Mouse (Mus musculus): ENCODE data around the gene Agbl5.

DNA sequence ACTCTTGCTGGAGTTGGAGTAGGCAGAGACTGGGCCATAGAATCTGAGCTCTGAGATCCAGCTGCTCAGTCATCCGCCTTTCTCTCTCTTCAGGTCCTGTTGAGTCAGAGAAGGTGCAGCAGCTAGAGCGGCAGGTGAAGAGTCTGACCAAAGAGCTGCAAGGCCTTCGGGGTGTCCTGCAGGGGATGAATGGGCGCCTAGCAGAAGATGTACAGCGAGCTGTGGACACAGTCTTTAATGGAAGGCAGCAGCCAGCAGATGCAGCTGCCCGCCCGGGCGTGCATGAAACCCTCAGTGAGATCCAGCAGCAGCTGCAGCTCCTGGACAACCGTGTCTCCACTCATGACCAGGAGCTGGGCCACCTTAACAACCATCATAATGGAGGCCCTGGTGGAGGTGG lies 28.3 kb downstream of the Agbl5 start:
- no peak for TF ChIP-seq GATA1 (IDR thresholded peaks at IDR 0.05; ENCODE audit: borderline replicate concordance, low read length)
- TF ChIP-seq FLI1 (IDR thresholded peaks at IDR 0.05; ENCODE audit: low read length): no peak
